Mouse (Mus musculus) liver, embryonic 14.5 days (tissue): ENCODE data around the gene 1700123O20Rik. TPM values are rescaled to one million over a fixed set of nuclear protein-coding genes. Genes with fewer than 3 reads are reported as not detected.

Source experiments
- ATAC-seq: fragments of 200-750 bp; cut with Nextera tagmentation; 2 replicates; pipeline ENCODE4 v1.8.0; 2017; ENCODE audit warnings: moderate number of reproducible peaks, mild to moderate bottlenecking, moderate library complexity; ENCODE audit not compliant: insufficient read depth
- DNase-seq, 3 experiments: peaks; one replicate each; pipeline ENCODE4 v3.0.0-alpha.2; 2012 to 2013; ENCODE audit warnings: low read depth in 3 of 3, low spot score in 3 of 3
- H3K27ac ChIP-seq: fragments of 300-500 bp; sonication (generic); 2 replicates; pipeline ENCODE4 v1.5.1; 2014; ENCODE audit warnings: moderate library complexity, mild to moderate bottlenecking, control low read depth, inconsistent platforms
- H3K27me3 ChIP-seq: fragments of 300-500 bp; sonication (generic); 2 replicates; pipeline ENCODE4 v1.6.1; 2014; ENCODE audit warnings: mild to moderate bottlenecking, low read length, moderate library complexity; ENCODE audit not compliant: control insufficient read depth, insufficient read depth
- H3K36me3 ChIP-seq: fragments of 300-500 bp; sonication (generic); replicated peaks from 2 replicates; pipeline ENCODE4 v1.6.1; 2014; ENCODE audit warnings: low read depth; ENCODE audit not compliant: control insufficient read depth, insufficient read depth
- H3K4me1 ChIP-seq, 2 experiments: fragments of 200-500 bp in 1 of 2; fragments of 300-500 bp in 1 of 2; sonication (generic) in 1 of 2; replicated peaks; 2 replicates each; pipeline ENCODE4 v1.6.1; 2012 to 2014; ENCODE audit warnings: antibody characterized with exemption in 1 of 2, inconsistent platforms in 1 of 2, low read length in 1 of 2; ENCODE audit not compliant: control insufficient read depth in 2 of 2, insufficient read depth in 2 of 2
- H3K4me2 ChIP-seq: fragments of 300-500 bp; sonication (generic); 2 replicates; pipeline ENCODE4 v1.6.1; 2014; ENCODE audit warnings: low read depth, mild to moderate bottlenecking, control low read depth, moderate library complexity
- H3K4me3 ChIP-seq, 2 experiments: fragments of 200-500 bp in 1 of 2; fragments of 300-500 bp in 1 of 2; sonication (generic) in 1 of 2; 2 replicates each; pipeline ENCODE4 v1.5.1; 2012 to 2014; ENCODE audit warnings: low read depth in 2 of 2, low read length in 2 of 2, mild to moderate bottlenecking in 2 of 2, control low read depth in 1 of 2, inconsistent platforms in 1 of 2, moderate library complexity in 1 of 2; ENCODE audit not compliant: insufficient read depth in 1 of 2
- H3K9ac ChIP-seq: fragments of 300-500 bp; sonication (generic); replicated peaks from 2 replicates; pipeline ENCODE4 v1.6.1; 2014; ENCODE audit warnings: mild to moderate bottlenecking, control low read depth, moderate library complexity
- H3K9me3 ChIP-seq: fragments of 300-500 bp; sonication (generic); 2 replicates; pipeline ENCODE4 v1.6.1; 2016; ENCODE audit warnings: low read length, mixed read lengths; ENCODE audit not compliant: control insufficient read depth
- CTCF ChIP-seq: IDR thresholded peaks from 2 replicates; pipeline ENCODE4 v1.5.1; 2016; ENCODE audit warnings: antibody characterized with exemption, low read depth, control low read depth
- EP300 ChIP-seq: IDR thresholded peaks from 2 replicates; pipeline ENCODE4 v1.6.1; 2016; ENCODE audit warnings: antibody characterized with exemption, low read depth
- WGBS: fragments of 180-500 bp; shearing (Covaris S2); extraction: QIAGEN DNeasy Blood & Tissue Kit; methylation state at CpG from one replicate; pipeline ENCODE4 v1.1.7; 2014; ENCODE audit not compliant: insufficient replicate concordance; 5-methylcytosine and 5-hydroxymethylcytosine counted together
- polyA plus RNA-seq, 2 experiments: library from polyadenylated mRNA; depleted of rRNA in 1 of 2; stranded (reverse) in 1 of 2; unstranded in 1 of 2; fragments of >200 nt; fragmentation: Nextera tagmentation in 1 of 2; extraction: Ambion mirVana in 1 of 2; gene quantifications; 2 replicates each; pipeline versions ENCODE4 v1.2.1 to v1.2.3; 2012 to 2014

Gene 1700123O20Rik
- polyA plus RNA-seq, 2 experiments = 33.6 to 39.9 TPM

DNA sequence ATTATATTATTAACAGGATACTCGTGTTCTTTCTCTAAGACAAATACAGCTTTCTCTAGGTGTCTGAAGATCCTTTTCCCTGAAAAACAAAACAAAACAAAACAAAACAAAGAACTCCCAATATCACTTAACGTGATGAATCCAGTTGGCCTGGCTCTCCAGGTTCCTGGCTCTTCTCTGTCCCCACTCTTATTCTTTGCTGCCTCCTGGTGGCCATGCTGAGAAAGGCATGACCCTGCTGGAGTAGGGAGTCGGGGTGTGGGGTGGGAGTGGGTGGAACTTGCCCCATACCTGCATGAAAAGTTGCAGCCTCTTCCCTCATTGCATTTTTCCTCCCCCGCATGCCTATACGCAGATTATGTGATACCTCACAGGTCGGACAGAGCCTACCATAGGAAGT, 15.3 kb downstream of the 1700123O20Rik start:
- Histone ChIP-seq H3K4me2 (no peak overlapping the region), H3K27me3 (peaks cover 16% of the 10 kb centered on the region), H3K4me3 (no peak overlapping the region), H3K9me3 (no peaks in the 10 kb centered on the region), H3K9ac (no peak overlapping the region), H3K36me3 (no peaks in the 10 kb centered on the region), H3K4me1 (peaks cover 15 to 18% of the 10 kb centered on the region in 2 experiments), H3K27ac (no peak overlapping the region)
- WGBS = 13% methylated on average over 6 of the region's 6 CpGs
- DNase-seq (peak in 2 of 3 experiments; percentile 55 to 62), ATAC-seq (no peak)
- TF ChIP-seq CTCF = peak; percentile 97
- no peak for TF ChIP-seq EP300

DNA sequence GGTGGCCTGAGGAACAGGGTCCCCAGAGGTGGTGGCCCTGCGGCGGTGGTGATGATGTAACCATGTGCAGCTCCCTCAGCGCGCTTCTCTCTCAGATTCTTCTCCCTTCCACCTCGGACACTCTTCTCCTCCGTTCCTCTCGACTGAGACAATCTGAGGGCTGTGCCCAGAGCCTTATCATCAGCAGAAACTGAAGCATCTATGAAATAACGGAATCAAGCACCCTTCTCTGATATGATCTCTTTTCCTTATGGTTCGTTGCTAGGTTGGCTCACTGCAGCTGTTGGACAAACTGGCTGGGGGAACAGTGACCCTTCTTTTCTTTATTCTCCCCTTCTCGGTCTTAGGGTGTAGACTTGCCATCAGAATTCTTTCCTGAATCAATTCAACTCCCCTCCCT, 17.2 kb downstream of the 1700123O20Rik start:
- H3K36me3 ChIP-seq = no peaks in the 10 kb centered on the region
- TF ChIP-seq EP300 (no peak), CTCF (no peak)
- no peak overlapping the region for H3K4me3 ChIP-seq
- ATAC-seq (no peak), DNase-seq (no peak)
- no peak overlapping the region for H3K27ac ChIP-seq
- 35% methylated on average over 10 of the region's 10 CpGs for WGBS
- no peak overlapping the region for H3K4me2 ChIP-seq
- no peaks in the 10 kb centered on the region for H3K9me3 ChIP-seq
- peaks cover 31% of the 10 kb centered on the region for H3K27me3 ChIP-seq
- no peak overlapping the region for H3K9ac ChIP-seq
- H3K4me1 ChIP-seq = peaks cover 21 to 22% of the 10 kb centered on the region in 2 experiments

DNA sequence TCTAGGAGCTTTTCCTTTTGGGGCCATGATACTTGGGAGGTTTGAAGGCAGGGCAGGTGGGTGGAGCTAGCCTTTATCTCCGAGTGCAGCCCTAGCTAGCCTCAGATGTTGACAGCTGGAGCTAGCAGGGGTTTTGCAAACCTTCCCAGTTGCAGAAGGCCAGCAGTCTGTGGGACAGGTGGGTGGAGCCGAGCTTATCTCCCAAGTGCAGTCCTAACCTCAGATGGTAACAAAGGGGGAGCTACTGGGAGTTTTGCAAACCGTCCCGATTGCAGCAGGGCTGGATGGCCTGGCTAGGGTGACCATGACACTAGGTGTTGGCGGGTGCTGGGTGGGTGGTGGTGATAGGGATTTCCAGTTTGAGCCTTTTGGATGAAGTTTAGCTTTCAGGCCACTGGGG, 19.8 kb downstream of the 1700123O20Rik start:
- WGBS = 0% methylated on average over 5 of the region's 5 CpGs
- peaks cover 21 to 22% of the 10 kb centered on the region in 2 experiments for H3K4me1 ChIP-seq
- peak; percentile 89 to 96 (median 94) for DNase-seq
- peak overlapping the region; percentile 36 for H3K4me2 ChIP-seq
- H3K36me3 ChIP-seq = no peaks in the 10 kb centered on the region
- no peak overlapping the region for H3K9ac ChIP-seq
- no peak overlapping the region for H3K4me3 ChIP-seq
- TF ChIP-seq EP300 = peak; percentile 89
- peak; percentile 31 for TF ChIP-seq CTCF
- H3K9me3 ChIP-seq = no peaks in the 10 kb centered on the region
- peak; percentile 95 for ATAC-seq
- H3K27ac ChIP-seq = no peak overlapping the region
- peaks cover 35% of the 10 kb centered on the region for H3K27me3 ChIP-seq

DNA sequence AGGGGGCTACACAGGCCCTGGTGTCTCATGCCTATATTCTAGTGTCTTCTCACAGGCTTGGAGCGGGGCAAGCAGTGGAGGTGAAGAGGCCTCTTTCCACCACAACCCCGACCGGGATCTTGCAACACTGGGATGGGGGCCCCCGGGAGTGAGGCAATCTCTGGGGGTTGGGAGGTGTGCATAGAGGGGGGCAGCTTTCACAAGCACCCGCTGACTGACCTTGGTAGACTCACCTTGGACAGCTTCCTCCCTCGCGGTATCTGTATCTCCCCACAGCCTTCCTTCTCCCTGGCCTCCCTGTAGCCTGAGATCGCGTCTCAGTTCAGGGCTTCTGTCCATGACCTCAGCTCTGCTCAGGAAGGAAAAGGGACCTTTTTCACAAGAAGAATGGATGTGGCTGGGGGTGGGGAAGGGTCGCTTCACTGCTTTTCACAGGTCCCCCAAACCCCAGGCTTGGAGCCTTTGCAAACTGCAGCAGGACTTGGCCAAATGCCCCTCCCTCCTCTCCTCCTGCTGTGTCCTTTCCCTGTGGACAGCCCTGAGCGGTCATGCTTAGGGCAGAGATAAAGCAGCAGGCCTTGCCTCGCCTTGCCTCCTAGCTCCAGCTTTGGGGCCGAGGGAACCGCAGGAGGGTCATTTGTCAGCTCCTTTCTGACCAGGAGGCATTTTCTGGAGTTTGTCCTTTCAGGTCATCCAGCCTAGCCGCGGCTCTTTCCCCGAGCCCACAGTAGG, 20.7 kb downstream of the 1700123O20Rik start:
- no peak overlapping the region for H3K9ac ChIP-seq
- no peak overlapping the region; the same call in 1 of the 2 replicates for H3K27ac ChIP-seq
- H3K4me3 ChIP-seq = no peak overlapping the region
- no peaks in the 10 kb centered on the region for H3K9me3 ChIP-seq
- no peaks in the 10 kb centered on the region for H3K36me3 ChIP-seq
- WGBS = 19% methylated on average over 17 of the region's 17 CpGs
- DNase-seq (no peak), ATAC-seq (no peak)
- no peak for TF ChIP-seq CTCF
- TF ChIP-seq EP300 = no peak
- H3K4me1 ChIP-seq = peaks cover 21 to 22% of the 10 kb centered on the region in 2 experiments
- H3K4me2 ChIP-seq = peak overlapping the region; percentile 36
- H3K27me3 ChIP-seq = peaks cover 35% of the 10 kb centered on the region

DNA sequence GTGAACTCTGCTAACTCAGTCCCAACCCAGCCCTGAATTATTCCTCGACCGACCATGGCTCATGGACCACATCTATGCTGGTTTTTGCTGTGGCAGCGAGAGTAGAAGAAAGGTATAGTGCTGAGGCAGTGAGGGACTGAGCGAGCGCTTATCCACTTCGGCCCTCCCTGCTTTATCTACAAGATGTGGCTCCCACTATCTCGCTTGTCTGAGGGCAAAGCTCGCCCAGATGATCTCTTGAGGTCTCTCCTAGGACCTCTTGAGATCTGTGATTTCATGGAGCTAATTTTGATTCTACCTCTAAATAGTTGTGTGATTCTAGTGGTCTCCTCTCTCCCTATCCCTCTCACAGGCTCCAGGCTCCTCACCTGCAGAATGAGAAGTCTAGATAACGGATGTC, 23.0 kb downstream of the 1700123O20Rik start:
- Histone ChIP-seq H3K9me3 (no peaks in the 10 kb centered on the region), H3K27me3 (peaks cover 19% of the 10 kb centered on the region), H3K4me1 (peaks cover 21 to 24% of the 10 kb centered on the region in 2 experiments), H3K9ac (no peak overlapping the region), H3K4me2 (no peak overlapping the region), H3K36me3 (no peaks in the 10 kb centered on the region), H3K27ac (no peak overlapping the region), H3K4me3 (no peak overlapping the region)
- 24% methylated on average over 9 of the region's 9 CpGs for WGBS
- TF ChIP-seq CTCF (no peak), EP300 (no peak)
- DNase-seq (no peak), ATAC-seq (no peak)
